Mouse (Mus musculus) MEL (cell line): ENCODE data around the gene Tcf15.

Source experiments
- CHD1 ChIP-seq: IDR thresholded peaks from 2 replicates; pipeline ENCODE4 v1.6.1; 2012; ENCODE audit warnings: low read depth, mild to moderate bottlenecking, inconsistent platforms, low read length, improper control_type of control experiment
- CTCF ChIP-seq, 3 experiments: IDR thresholded peaks in 2 of 3; conservative IDR thresholded peaks in 1 of 3; 2 replicates each; pipeline ENCODE4 v1.5.1; 2011 to 2012; ENCODE audit warnings: low read length in 3 of 3, low read depth in 2 of 3, mild to moderate bottlenecking in 2 of 3, improper control_type of control experiment in 1 of 3, inconsistent platforms in 1 of 3, mixed read lengths in 1 of 3, moderate library complexity in 1 of 3; ENCODE audit not compliant: control insufficient read depth in 1 of 3, insufficient read depth in 1 of 3, poor library complexity in 1 of 3, severe bottlenecking in 1 of 3
- E2F4 ChIP-seq: IDR thresholded peaks from 2 replicates; pipeline ENCODE4 v1.6.1; 2011; ENCODE audit warnings: low read depth, low read length, improper control_type of control experiment, borderline replicate concordance
- HCFC1 ChIP-seq: IDR thresholded peaks from 2 replicates; pipeline ENCODE4 v1.6.1; 2012; ENCODE audit warnings: low read depth, mild to moderate bottlenecking, inconsistent platforms, low read length, improper control_type of control experiment, moderate library complexity
- MAFK ChIP-seq: IDR thresholded peaks from 2 replicates; pipeline ENCODE4 v1.6.1; 2011; ENCODE audit warnings: low read depth, mild to moderate bottlenecking, low read length, improper control_type of control experiment, borderline replicate concordance
- MAX ChIP-seq: IDR thresholded peaks from 2 replicates; pipeline ENCODE4 v1.6.1; 2011; ENCODE audit warnings: low read length, improper control_type of control experiment
- MAZ ChIP-seq: IDR thresholded peaks from 2 replicates; pipeline ENCODE4 v1.6.1; 2012; ENCODE audit warnings: low read depth, mild to moderate bottlenecking, inconsistent platforms, low read length, improper control_type of control experiment
- POLR2A ChIP-seq, 2 experiments: IDR thresholded peaks; 2 replicates each; pipeline ENCODE4 v1.6.1; 2011 to 2012; ENCODE audit warnings: low read length in 2 of 2, mild to moderate bottlenecking in 2 of 2, control low read depth in 1 of 2, improper control_type of control experiment in 1 of 2, low read depth in 1 of 2, moderate library complexity in 1 of 2; ENCODE audit not compliant: control insufficient read depth in 1 of 2, insufficient read depth in 1 of 2, poor library complexity in 1 of 2
- ZNF384 ChIP-seq: IDR thresholded peaks from 2 replicates; pipeline ENCODE4 v1.6.1; 2012; ENCODE audit warnings: low read depth, mild to moderate bottlenecking, inconsistent platforms, low read length, improper control_type of control experiment

- TF ChIP-seq POLR2A (IDR thresholded peaks at IDR 0.05; ENCODE audit: control insufficient read depth in 1 of 2, insufficient read depth in 1 of 2, low read depth in 1 of 2, low read length in 2 of 2, poor library complexity in 1 of 2), result no peak
- no peak for TF ChIP-seq CTCF (IDR thresholded peaks at IDR 0.05 in 2 of 3, conservative IDR thresholded peaks at IDR 0.05 in 1 of 3; ENCODE audit: control insufficient read depth in 1 of 3, insufficient read depth in 1 of 3, low read depth in 2 of 3, low read length in 3 of 3, poor library complexity in 1 of 3, severe bottlenecking in 1 of 3)
- TF ChIP-seq MAX, result no peak
- no peak for TF ChIP-seq E2F4
- no peak for TF ChIP-seq CHD1
- no peak for TF ChIP-seq MAFK
- TF ChIP-seq ZNF384, result no peak
- TF ChIP-seq HCFC1, result no peak
- no peak for TF ChIP-seq MAZ
Measured at GRCm38 (mm10) chr2:152129778-152130177, 13.6 kb upstream of the Tcf15 start.
